Mouse (Mus musculus) E14TG2a.4 (cell line): ENCODE measurements at regions not wholly inside any gene's neighbourhood (a gene's known extent, or its start where the extent isn't known, plus 50 kb on each side); places are given as distances from the start of the nearest gene placed in this dataset.

Experiments used
- CTCF ChIP-seq: conservative IDR thresholded peaks from 2 replicates; pipeline ENCODE4 v1.5.1; 2014; ENCODE audit warnings: low read length
- NANOG ChIP-seq: IDR thresholded peaks from 2 replicates; pipeline ENCODE4 v1.6.1; 2014; ENCODE audit warnings: borderline replicate concordance, low read length, mixed read lengths
- POU5F1 ChIP-seq: IDR thresholded peaks from 2 replicates; pipeline ENCODE4 v1.6.1; 2014; ENCODE audit warnings: low read length, borderline replicate concordance

DNA sequence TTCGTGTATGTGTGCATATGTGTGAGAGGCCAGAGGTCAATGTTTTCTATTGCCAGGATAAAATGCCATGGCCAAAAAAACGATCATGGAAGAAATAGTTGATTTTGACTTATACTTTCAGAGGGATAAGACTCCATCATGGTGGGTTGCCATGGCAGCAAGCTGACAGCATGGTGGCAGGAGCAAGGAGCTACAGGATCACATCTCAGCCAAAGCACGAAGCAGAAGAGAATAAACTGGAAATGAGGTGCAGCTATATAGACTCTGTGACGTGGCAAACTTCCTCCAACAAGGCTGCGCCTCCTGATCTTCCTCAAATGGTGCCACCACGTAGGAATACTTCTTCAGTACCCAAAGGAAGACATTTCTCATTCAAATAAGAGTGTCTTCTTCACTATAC lies 70.2 kb upstream of the Acsl1 start:
- TF ChIP-seq CTCF, result no peak
- no peak for TF ChIP-seq NANOG
- TF ChIP-seq POU5F1, result no peak
